Mouse (Mus musculus) left cerebral cortex, adult 8-10 months (tissue): ENCODE measurements around the gene Aebp2. TPM values are rescaled to one million over a fixed set of nuclear protein-coding genes. Genes with fewer than 3 reads are reported as not detected.

Experiments used
- DNase-seq, 2 experiments: peaks; one replicate each; pipeline ENCODE4 v3.0.0; 2022; ENCODE audit warnings: low spot score in 2 of 2
- total RNA-seq, 4 experiments: library from RNA; stranded (reverse); gene quantifications; 2 replicates each; pipeline ENCODE4 v1.2.4; 2022

Aebp2 gene
- total RNA-seq, 4 experiments from 2014 or later: 64.8 to 73.9 (median 69.0) TPM

DNA sequence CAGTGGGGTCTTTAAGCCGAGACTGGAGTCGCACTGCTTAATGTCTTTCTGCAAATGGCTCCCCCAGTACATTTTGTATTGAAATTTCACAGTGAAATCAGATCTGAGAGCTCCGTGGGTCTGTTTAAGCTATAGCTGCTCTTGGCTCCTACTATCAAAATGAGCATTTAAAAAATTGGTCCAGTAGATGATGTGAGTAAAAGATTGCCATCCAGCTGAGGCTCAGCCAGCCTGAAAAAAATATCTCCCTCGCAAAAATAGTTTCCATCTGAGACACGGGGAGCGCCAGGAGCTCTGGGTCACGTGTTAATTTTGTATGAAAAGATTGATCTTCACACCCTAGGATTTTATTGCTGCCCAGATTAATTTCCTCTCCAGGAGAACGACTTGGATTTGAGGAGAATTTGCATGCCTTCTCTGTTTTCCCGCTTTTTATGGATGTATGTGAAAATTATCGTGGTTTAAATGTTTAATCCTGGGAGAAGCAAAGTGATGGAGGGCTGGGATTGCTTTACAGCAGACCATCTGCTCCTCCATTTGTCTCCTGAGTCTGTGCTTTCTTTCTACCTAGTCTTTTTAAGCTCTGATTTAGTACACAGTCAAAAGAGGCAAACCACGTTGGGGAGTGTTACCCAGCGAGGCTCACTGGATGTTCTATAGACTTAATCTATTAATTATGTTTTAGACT lies 73.9 kb downstream of the Aebp2 start:
- no peak for DNase-seq

DNA sequence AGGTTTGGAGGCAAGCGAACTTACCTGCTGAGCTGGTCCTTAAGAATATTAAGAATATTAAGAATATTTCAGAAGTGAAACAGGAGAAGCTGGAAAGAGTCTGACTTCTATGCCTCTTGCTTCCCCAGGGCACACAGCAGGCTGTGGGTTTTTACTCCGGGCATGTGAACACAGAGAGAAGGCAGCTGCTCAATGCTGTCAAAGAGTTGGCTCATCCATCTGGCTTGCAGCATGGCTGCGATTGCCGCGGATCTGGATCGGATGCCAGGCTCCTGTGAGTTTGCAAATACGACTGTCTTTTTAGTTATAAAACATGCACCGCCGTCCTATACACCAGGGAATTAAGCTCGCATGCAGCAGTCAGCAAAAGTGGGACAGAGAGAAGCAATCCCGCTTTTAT lies 75.5 kb downstream of the Aebp2 start:
- peak in 1 of 2 experiments; percentile 43 for DNase-seq

DNA sequence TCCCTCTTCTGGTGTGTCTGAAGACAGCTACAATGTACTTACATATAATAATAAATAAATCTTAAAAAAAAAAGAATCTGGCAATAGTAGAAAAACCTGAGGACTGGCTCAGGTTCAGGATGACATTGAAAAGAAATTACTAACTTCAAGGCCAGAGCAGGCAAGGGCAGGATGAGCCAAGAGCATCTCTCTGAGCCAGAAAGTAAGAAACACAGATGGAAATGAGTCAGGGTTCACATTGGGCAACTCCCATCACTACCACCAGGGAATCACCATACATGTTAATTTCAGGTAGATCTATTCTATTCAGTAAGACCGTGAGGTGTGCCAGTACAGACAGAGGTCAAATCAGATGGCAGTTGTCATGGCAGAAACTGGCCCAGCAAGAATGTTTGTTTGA lies 76.1 kb downstream of the Aebp2 start:
- DNase-seq: no peak

DNA sequence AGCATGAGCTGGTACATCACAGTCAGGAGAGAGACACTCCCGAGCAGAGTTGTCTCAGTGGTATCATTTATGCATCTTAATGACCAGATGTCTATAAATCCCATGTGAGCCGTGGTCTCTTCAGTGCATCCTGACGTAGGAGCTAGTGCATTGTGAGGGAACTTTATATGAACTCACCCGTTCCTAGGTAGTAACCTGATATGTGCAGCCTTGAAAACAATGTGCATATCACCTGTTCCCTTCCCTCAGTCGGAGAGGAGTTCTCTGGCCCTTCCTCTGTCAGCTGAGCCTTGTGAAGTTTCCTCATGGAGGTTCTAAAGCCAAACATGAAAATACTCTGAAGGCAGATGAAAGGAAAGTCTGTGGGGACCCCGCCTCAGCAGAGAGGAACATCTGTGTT lies 78.8 kb downstream of the Aebp2 start:
- no peak for DNase-seq

DNA sequence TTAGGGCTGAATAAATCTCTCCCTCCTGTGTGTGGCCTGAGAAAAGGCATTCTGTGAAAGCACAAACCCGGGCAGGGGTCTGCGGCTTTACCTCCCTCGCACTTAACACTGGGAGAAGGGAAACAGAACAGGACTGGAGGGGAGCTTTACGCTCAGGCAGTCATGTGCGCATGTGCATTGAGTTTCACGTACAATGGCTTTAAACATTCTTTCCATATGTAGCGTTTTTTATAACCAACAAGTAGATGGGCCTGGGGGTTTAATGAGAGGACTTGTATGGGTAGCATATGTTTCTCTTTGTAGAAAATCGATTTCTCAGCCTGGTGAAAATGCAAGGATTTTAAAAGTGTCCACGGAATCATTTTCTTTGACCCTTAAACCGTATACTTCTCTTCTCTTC lies 82.7 kb downstream of the Aebp2 start:
- DNase-seq: no peak

DNA sequence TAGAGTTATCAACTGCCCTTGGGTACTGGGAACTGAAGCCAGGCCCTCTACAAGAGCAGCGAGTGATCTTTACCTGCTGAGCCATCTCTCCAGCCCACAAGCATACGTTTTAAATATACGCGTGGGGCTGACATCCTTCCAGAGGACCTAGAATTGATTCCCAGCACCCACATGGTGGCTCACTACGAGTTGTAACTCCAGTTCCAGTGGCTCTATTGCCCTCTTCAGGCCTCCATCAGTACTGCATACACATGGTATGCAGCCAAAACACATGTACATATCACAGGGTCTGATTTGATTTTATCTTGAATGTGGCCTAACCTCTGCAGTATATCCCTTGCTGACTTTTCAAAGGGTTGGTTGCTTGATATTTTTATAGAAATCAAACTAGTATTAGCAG lies 83.6 kb downstream of the Aebp2 start:
- no peak for DNase-seq

DNA sequence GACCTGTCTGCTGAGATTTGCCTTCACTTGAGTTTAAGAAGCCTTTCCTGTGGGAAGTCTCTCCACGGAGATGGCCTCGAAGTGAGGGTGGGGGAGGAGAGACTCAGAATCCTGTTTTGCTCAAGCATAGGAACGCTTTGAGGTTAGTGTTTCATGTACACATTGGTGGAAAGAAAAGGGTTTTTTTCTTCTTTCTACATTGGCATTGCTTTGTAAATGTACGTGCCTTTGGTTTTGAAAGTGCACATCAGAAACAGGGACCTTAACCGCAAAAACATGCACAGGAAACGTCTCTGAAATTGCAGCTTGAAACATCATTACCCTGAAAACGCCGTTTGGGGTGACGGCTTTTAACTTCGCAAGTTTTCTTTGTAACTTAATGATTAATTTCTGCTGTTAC lies 85.6 kb downstream of the Aebp2 start:
- DNase-seq: no peak

DNA sequence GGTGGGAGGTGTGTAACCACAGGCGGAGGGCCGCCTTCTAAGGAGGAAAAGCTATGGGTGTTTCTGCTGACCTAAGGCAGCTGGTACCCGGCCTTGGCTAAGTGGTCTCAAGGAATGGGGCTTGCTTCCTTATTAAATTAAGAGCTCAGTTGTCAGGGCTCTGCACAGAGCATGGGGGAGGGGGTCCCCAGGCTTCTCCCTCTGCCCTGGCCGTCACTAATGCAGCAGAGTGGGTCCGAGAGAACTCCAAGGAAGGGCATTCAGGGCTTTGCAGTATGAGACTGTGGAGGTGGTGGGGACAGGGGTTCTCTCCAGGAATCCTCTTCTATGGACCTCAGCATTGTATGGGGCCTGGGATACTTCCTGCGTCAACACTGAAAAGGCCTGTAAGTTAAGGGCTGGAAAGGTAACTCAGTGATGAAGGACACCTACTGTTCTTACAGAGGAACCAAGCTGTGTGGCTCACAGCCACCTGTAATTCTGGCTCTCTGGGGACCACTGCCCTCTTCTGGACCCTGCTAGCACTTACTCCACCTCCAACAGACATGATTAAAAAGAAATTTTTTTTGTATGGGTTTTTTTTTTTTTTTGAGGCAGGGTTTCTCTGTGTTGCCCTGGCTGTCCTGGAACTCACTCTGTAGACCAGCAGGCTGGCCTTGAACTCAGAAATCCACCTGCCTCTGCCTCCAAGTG lies 87.1 kb downstream of the Aebp2 start:
- no peak for DNase-seq

DNA sequence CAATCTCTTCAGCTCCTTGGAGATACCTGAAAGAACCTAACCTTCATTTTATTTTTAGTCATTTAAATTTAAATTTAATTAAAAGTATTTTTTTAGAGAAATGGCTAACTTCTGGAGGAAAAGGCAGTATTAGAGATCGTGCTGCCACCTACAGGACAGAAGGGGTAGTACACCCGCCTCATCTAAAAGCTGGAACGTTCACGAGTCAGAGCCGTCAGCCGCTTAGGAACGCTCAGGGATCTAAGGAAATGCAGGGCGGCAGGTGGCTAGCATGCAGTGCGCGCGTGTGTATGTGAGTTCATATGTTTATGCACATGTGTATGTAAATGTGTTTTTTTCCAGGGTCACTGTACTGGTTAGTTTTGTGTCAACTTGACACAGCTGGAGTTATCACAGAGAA lies 90.3 kb downstream of the Aebp2 start:
- peak in 1 of 2 experiments; percentile 64 for DNase-seq

DNA sequence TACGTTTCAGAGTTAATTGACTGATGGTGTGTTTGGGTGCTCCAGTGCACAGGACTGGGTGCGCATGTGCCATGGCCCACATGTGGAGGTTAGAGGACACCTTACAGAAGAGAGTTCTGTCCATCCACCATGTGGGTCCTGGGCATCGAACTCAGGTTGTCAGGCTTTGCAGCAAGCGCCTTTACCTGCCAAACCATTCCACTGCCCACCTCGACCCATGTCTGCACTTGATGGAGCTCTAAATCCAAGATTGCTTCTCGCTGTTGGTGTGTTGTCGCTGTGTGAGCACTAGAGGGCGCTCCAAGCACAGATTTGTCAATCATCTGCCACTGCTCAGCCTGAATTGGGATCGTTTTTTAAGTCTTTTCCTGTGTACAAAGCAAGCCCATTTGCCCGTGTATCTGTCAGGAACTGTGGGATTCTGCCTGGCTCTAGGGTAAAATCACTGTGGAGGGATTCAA lies 92.5 kb downstream of the Aebp2 start:
- DNase-seq: peak; percentile 28 to 47

DNA sequence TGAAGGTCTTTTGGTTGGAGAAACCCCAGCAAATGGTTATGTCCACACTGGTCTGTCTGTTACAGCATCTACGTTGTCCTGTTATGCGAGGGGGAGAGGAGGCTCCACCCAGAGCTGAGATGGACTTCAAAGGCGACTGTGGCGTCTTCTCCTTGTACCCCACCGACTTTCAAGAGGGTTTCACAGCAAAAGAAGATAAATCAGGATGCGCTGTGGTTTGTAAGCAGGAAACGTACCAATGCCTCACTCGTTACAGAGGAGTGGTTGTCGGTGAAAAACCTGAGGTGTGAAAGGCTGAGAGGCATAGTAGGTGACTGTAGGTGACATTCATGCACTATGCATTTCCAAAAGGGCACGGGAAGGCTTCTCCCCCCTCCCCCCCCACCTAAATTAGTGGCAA lies 99.6 kb downstream of the Aebp2 start:
- DNase-seq: no peak

Other genes starting within 250 kb of the Aebp2 start
- gene Plekha5, start 198.6 kb upstream of the Aebp2 start, total RNA-seq: 100 to 1,000 TPM; 124 to 132 (median 127) TPM
- not detected for gene Gm11077, start 106.6 kb downstream of the Aebp2 start, total RNA-seq